Mouse (Mus musculus): ENCODE results near the gene Sugp2. TPM values are rescaled to one million over a fixed set of nuclear protein-coding genes. Genes with fewer than 3 reads are reported as not detected.

Gene Sugp2
- polyA plus RNA-seq, 1 experiment from 2014 or later, result 12.3 TPM

DNA sequence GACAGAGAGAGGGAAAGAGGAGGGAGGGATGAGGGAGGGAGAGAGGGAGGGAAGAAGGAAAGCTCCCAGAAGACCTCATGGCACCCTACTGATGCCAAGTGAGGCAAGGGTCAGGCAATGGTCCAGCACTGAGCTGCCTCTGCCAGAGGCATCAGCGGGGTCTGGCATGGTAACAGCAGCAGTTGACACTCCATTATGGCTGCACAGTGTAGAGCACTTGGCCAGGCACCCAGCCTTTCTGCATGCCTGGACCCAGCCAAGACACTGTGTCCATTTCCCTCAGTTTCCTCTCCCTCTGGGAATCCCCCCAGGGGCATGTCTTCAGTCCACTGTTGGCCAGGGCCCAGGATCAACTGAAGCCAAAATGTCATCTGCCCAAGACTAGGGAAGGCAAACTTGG lies 17.5 kb upstream of the Sugp2 start:
- TF ChIP-seq CTCF (IDR thresholded peaks at IDR 0.05), result no peak
- no peak for TF ChIP-seq EP300 (IDR thresholded peaks at IDR 0.05)
- peak; percentile 8; the same call in 1 of the 2 replicates for ATAC-seq
- Histone ChIP-seq H3K9me3 (ENCODE audit: low read length) (no peaks in the 10 kb centered on the region), H3K9ac (replicated peaks; ENCODE audit: low read depth) (no peak overlapping the region), H3K27me3 (replicated peaks; ENCODE audit: insufficient read depth, low read length) (no peaks in the 10 kb centered on the region), H3K4me2 (replicated peaks; ENCODE audit: low read depth, low read length) (no peak overlapping the region), H3K4me3 (ENCODE audit: low read depth, low read length) (no peak overlapping the region), H3K36me3 (ENCODE audit: insufficient read depth, low read length) (no peaks in the 10 kb centered on the region), H3K4me1 (ENCODE audit: insufficient read depth, low read depth, low read length) (peaks cover 2% of the 10 kb centered on the region; the same call in 1 of the 2 replicates), H3K27ac (ENCODE audit: low read length) (peak overlapping the region; percentile 38; the same call in 1 of the 2 replicates)
- WGBS, result 47% methylated on average over 1 of the region's 1 CpGs
- DNase-seq (ENCODE audit: low spot score), result peak; percentile 84

GRCm38 (mm10) chr8:70217441-70217840 lies 16.6 kb upstream of the Sugp2 start:
- H3K4me1 ChIP-seq (ENCODE audit: insufficient read depth, low read depth, low read length), result no peaks in the 10 kb centered on the region
- ATAC-seq (no peak), DNase-seq (ENCODE audit: low spot score) (no peak)

DNA sequence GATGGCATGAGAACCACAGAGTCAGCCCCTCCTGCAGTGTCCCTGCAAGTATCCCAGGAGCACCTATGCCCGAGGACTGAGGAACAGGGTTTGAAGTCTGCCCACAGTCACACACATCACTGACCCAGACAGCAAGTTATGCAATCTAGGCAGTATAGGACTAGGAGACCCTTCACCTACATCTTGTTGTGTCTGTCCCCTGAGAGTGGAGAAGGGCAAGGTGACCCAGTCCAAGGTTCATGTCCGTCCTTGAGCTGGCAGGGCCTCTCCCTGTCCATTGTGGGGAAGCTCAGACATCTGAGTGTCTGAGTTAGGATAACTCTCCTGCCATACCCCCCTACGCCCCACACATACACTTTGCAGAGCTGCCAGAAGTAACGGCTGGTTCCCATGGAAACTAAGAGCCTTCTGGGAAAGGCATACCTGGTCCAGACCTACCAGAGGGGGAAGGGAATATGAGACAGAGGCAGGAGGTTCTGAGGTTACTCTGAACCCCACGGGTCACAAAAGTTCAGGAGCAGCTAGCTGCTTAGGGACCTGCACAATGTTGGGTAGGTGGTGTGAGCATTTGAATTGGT lies 14.8 kb upstream of the Sugp2 start:
- Histone ChIP-seq H3K27ac (ENCODE audit: low read length) (no peak overlapping the region), H3K9ac (replicated peaks; ENCODE audit: low read depth) (no peak overlapping the region), H3K4me1 (ENCODE audit: insufficient read depth, low read depth, low read length) (no peaks in the 10 kb centered on the region), H3K27me3 (replicated peaks; ENCODE audit: insufficient read depth, low read length) (no peaks in the 10 kb centered on the region), H3K9me3 (ENCODE audit: low read length) (no peaks in the 10 kb centered on the region), H3K36me3 (ENCODE audit: insufficient read depth, low read length) (no peaks in the 10 kb centered on the region), H3K4me3 (ENCODE audit: low read depth, low read length) (no peak overlapping the region), H3K4me2 (replicated peaks; ENCODE audit: low read depth, low read length) (no peak overlapping the region)
- 50% methylated on average over 5 of the region's 5 CpGs for WGBS
- TF ChIP-seq CTCF (IDR thresholded peaks at IDR 0.05) (no peak), EP300 (IDR thresholded peaks at IDR 0.05) (no peak)
- ATAC-seq (no peak), DNase-seq (ENCODE audit: low spot score) (no peak)

More at GRCm38 (mm10) chr8:70217441-70217840, 16.6 kb upstream of the Sugp2 start:
- H3K36me3 ChIP-seq (ENCODE audit: insufficient read depth, low read length), result no peaks in the 10 kb centered on the region
- no peaks in the 10 kb centered on the region for H3K27me3 ChIP-seq (replicated peaks; ENCODE audit: insufficient read depth, low read length)
- H3K27ac ChIP-seq (ENCODE audit: low read length), result 0 out of 2 replicates have a peak overlapping the region, but pooled peaks have one; percentile 38
- no peak overlapping the region for H3K9ac ChIP-seq (replicated peaks; ENCODE audit: low read depth)
- H3K4me2 ChIP-seq (replicated peaks; ENCODE audit: low read depth, low read length), result no peak overlapping the region
- H3K4me3 ChIP-seq (ENCODE audit: low read depth, low read length), result no peak overlapping the region
- no peaks in the 10 kb centered on the region for H3K9me3 ChIP-seq (ENCODE audit: low read length)
- no peak for TF ChIP-seq EP300 (IDR thresholded peaks at IDR 0.05)
- TF ChIP-seq CTCF (IDR thresholded peaks at IDR 0.05), result no peak

DNA sequence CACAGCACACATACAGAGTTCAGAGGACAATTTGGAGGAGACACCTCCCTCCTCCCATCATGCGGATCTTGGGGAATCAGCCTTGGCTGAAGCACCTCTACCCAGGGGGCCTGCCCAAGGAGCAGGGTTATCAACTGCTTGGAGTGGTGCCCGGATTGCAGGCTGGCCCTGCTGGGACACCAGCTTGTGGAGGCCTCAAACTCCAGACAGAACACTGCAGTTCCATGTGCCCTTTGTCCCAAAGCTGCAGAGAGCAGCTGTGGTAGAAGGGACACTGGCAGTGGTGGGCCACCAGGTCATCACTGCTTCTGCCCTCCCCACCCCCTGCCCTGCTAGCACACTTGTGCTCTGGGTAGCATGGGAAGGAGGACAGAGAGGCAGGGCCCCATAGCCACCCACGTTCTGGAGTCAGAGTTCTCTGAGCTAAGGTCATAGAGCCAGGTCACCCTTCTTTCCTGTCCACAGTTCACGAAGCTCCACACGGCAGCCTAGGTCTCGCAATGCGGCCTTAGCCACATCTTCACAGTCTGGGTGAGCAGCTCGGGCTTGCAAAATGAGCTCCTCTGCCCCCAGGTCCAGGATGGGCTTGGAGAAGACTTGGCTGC lies 13.7 kb upstream of the Sugp2 start:
- WGBS, result 67% methylated on average over 8 of the region's 8 CpGs
- Histone ChIP-seq H3K4me2 (replicated peaks; ENCODE audit: low read depth, low read length) (no peak overlapping the region), H3K27me3 (replicated peaks; ENCODE audit: insufficient read depth, low read length) (no peaks in the 10 kb centered on the region), H3K4me3 (ENCODE audit: low read depth, low read length) (no peak overlapping the region), H3K27ac (ENCODE audit: low read length) (no peak overlapping the region), H3K36me3 (ENCODE audit: insufficient read depth, low read length) (0 out of 2 replicates have a peak, but pooled peaks cover 9% of the 10 kb centered on the region), H3K9me3 (ENCODE audit: low read length) (no peaks in the 10 kb centered on the region), H3K9ac (replicated peaks; ENCODE audit: low read depth) (no peak overlapping the region), H3K4me1 (ENCODE audit: insufficient read depth, low read depth, low read length) (no peaks in the 10 kb centered on the region)
- ATAC-seq (no peak), DNase-seq (ENCODE audit: low spot score) (no peak)
- TF ChIP-seq CTCF (IDR thresholded peaks at IDR 0.05) (no peak), EP300 (IDR thresholded peaks at IDR 0.05) (no peak)

DNA sequence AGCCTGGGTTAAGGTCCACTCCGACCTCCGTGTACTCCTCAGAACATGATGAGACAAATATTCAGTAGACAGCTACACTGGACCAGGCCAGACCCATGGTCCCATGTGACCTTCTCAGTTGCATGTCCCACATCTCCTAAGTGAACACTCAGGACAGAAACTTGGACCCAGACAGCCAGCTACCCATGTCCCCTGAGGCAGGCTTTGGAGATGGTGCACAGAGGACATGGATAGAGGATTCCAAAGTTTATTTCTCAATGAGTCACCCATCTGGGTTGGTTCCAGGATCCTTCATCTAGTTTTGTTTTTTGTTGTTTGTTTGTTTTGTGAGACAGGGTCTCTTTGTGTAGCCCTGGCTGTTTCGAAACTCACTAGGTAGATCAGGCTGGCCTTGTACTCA lies 13.1 kb upstream of the Sugp2 start:
- DNase-seq (ENCODE audit: low spot score), result no peak
- Histone ChIP-seq H3K4me1 (ENCODE audit: insufficient read depth, low read depth, low read length) (no peaks in the 10 kb centered on the region), H3K9ac (replicated peaks; ENCODE audit: low read depth) (no peak overlapping the region), H3K9me3 (ENCODE audit: low read length) (no peaks in the 10 kb centered on the region), H3K27ac (ENCODE audit: low read length) (no peak overlapping the region), H3K36me3 (ENCODE audit: insufficient read depth, low read length) (0 out of 2 replicates have a peak, but pooled peaks cover 10% of the 10 kb centered on the region), H3K27me3 (replicated peaks; ENCODE audit: insufficient read depth, low read length) (no peaks in the 10 kb centered on the region), H3K4me2 (replicated peaks; ENCODE audit: low read depth, low read length) (no peak overlapping the region), H3K4me3 (ENCODE audit: low read depth, low read length) (no peak overlapping the region)
- ATAC-seq, result no peak
- TF ChIP-seq EP300 (IDR thresholded peaks at IDR 0.05) (no peak), CTCF (IDR thresholded peaks at IDR 0.05) (no peak)
- WGBS, result 86% methylated on average over 3 of the region's 3 CpGs

DNA sequence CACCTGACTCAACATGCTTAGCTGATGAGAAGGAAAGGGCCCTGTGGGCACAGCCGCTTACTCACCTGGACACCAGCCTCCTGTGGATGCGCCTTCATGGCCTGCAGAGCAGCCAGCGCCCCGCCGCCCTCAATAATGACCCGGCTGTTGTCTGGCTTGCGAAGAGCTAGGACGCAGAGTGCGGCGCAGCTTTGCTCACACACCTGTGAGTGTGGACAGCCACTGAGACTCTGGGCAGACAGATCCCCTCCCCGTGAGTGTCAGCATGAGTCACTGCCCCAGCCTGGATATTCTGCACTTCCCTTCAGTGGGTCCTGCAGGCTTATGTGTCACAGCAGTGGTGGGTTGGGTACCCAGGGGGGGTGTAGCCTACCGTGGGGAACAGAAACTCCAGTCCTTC lies 12.0 kb upstream of the Sugp2 start:
- no peak overlapping the region for H3K4me2 ChIP-seq (replicated peaks; ENCODE audit: low read depth, low read length)
- H3K4me1 ChIP-seq (ENCODE audit: insufficient read depth, low read depth, low read length), result no peaks in the 10 kb centered on the region
- no peak overlapping the region for H3K4me3 ChIP-seq (ENCODE audit: low read depth, low read length)
- H3K27ac ChIP-seq (ENCODE audit: low read length), result no peak overlapping the region
- DNase-seq (ENCODE audit: low spot score) (no peak), ATAC-seq (no peak)
- 88% methylated on average over 11 of the region's 12 CpGs for WGBS
- no peak overlapping the region for H3K9ac ChIP-seq (replicated peaks; ENCODE audit: low read depth)
- TF ChIP-seq EP300 (IDR thresholded peaks at IDR 0.05), result no peak
- TF ChIP-seq CTCF (IDR thresholded peaks at IDR 0.05), result no peak
- H3K36me3 ChIP-seq (ENCODE audit: insufficient read depth, low read length), result 0 out of 2 replicates have a peak, but pooled peaks cover 10% of the 10 kb centered on the region
- H3K27me3 ChIP-seq (replicated peaks; ENCODE audit: insufficient read depth, low read length), result no peaks in the 10 kb centered on the region
- no peaks in the 10 kb centered on the region for H3K9me3 ChIP-seq (ENCODE audit: low read length)
